Mouse (Mus musculus) CD4-positive helper T cell, adult 2 months (primary cell): ENCODE data around the gene Mark3.

Experiments
- DNase-seq: peaks from one replicate; pipeline ENCODE4 v3.0.0-alpha.2; 2012; ENCODE audit warnings: low read depth, missing footprints, low spot score

Mark3 gene

GRCm38 (mm10) chr12:111560286-111560685 lies 14.0 kb upstream of the Mark3 start:
- no peak for DNase-seq

DNA sequence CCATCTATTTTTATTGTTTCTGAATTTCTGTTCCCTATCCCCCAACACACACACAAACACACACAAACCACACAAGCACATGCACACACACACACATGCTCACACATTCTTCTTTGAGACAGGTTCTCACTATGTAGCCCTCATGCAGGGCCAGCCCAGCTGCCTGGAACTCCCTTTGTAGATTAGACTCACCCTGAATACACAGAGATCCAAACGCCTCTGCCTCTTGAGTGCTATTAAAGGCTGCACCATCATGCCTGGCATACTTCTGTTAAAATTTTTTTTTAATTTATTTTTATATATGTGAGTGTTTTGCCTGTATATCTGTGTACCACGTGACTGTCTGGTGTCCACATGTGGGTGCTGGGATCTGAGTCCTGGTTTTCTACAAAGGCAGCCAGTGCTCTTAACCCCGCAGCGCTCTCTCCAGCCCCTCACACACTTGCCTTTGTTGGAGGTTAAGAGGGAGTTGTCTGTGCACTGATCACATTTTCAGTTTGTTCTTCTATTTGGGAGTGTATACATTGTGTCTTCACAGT lies 12.0 kb upstream of the Mark3 start:
- no peak for DNase-seq

DNA sequence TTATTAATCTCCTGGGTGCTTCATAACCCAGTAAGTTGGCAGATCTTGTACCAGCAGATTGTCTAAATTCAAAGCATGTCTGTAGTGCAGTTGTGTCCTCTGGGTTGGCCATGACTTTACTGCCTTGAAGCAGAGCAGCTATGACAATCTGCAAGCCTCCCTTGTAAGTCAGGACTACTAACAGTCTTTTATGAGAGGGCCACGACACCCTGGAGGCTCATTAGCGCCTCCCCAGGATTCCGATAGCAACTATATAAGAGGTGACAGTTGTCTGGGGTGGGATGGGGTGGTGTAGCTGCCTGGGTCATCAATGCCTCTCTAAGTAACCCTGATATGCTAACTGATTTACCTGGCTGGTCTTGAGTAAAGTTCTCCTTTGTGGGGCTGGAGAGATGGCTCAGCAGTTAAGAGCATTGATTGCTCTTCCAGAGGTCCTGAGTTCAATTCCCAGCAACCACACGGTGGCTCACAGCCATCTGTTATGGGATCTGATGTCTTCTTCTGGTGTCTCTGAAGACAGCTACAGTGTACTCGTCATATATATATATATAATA lies 11.2 kb upstream of the Mark3 start:
- no peak for DNase-seq

DNA sequence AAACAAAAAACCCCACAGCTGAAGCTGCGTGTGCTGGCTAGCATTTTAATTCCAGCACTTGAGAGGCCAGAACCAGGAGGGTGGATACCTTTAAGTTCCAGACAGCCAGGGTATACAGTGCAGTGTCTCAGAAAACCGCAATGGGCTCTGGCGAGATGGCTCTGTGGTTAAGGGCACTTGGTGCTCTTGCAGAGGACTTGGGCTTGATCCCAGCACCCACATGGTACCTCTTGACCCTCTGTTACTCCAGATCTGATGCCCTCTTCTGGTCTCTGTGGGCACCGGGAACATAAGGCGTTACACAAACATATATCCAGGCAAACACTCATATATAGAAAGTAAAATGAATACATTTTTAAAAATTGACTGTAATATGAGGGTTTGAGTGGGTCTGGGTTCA lies 9.0 kb upstream of the Mark3 start:
- DNase-seq, result no peak

DNA sequence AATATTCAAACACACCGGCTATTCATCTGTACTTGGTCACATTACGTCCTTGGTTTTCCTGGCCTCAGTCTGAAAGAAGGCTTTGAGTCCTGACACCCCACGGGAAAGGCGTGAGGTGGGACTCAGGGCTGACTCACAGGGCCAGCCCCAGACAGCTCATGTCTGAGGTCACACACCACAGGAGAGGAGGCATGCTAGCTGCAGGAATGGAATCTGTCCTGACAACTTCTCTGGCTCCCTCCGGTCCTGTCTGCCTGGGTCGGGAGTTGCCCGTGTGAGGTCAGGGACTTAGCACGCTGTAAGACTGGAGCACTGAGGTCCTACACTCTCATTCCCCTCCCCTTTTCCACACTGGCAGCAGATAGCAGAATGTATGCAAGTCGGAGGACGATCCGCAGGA lies 5.5 kb upstream of the Mark3 start:
- DNase-seq, result no peak

DNA sequence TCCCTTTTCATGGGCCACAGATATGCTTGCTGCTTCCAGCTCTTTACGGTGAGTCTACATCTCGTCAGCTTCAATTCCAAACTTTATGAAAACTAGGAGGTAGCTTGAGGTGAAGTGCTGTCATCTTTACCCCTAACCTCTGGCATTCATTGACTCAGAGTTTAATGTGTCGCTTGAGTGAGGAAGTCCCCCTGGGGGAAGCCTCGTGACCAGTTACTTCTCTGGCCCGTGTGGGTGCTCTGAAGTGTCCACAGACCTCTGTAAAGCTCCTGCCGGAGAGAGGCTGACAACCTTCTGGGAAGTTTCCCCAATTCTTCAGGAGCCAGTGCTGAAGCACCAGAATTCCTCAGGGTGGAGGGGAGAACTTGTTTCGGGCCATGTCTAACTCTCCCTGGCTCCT lies 1.9 kb upstream of the Mark3 start:
- DNase-seq, result no peak

GRCm38 (mm10) chr12:111573315-111573714 lies 1.0 kb upstream of the Mark3 start:
- DNase-seq, result no peak

DNA sequence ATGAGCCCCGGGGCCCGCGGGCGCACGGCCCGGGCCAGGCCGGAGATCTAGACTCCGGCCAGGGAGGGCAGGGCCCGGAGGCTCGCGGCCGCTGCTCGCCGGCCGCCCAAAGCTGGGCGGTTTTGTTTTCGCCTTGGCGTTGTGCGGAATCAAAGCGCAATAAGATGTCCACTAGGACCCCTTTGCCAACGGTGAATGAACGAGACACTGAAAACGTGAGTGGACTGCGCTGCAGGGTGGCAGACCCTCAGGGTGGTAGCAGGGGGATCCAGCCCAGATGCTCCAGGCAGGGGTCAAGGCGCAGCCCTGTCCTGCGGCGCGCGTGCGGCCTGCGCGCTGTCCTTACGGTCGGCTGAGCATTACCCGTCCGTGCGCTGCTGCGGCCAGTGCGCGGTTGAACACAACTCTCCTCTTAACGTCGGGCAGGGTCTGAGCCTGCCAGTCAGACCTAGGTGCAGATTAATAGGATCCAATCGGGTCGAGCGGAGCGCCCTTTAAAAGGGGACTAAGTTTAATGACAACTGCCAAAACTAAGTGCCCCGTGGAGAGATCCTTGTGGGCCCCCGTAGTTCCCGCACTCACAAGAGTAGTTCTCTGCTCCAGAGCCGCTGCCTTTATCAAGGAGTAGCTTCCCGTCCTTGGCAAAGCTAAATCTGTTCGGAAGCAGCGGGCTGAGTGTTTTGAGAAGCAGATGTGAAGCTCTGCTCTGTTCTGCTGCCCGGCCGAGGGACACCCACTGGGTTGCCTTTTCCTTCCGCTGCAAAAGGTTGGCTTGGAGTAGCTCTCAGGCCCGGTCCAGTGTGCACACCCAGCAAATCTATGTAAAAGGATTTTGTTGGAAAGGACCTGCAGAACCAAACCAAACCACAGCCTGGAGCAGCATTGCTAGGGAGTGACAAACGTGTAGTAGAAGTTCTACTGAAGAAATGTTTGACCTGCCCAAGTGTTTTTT lies 840 bp downstream of the Mark3 start:
- DNase-seq, result peak; percentile 34

- no peak for DNase-seq
Measured at GRCm38 (mm10) chr12:111583058-111583457, 8.7 kb downstream of the Mark3 start.

DNA sequence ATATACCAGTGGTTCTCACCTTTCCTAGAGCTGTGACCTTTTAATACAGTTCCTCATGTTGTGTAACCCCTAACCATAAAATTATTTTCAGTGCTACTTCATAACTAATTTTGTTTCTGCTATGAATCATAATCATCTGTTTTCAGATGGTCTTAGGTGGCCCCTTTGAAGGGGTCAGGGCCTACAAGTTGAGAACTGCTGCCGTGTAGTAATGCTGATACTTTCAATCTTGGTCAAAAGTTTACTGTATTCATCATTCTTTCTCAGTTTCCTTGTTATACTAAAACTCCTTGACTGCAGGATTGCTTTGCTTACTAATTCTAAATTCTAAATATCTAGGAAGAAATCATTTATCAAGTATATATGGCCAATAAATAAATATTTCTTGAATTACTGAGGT lies 10.1 kb downstream of the Mark3 start:
- DNase-seq, result no peak

- no peak for DNase-seq
Measured at GRCm38 (mm10) chr12:111587252-111587651, 12.9 kb downstream of the Mark3 start.

GRCm38 (mm10) chr12:111592407-111593021 lies 18.2 kb downstream of the Mark3 start:
- peak; percentile 16 for DNase-seq

DNA sequence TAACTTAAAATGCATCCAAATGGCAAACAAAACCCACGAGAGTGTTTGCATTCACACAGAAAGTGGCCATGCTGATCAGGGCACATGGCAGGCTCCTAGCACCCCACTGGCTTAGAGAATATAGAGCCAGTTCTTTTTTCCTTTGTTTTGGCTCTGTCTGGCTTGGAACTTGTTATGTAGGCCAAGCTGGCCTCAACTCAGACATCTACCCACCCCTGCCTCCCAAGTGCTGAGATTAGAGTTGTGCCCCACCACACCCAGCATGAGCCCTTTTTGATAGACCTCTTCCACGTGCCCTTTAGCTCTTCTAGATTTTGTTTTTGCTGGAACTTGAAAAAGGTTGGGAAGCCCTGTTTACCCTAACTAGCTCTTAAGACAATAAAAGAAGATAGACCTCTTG lies 19.5 kb downstream of the Mark3 start:
- no peak for DNase-seq

DNA sequence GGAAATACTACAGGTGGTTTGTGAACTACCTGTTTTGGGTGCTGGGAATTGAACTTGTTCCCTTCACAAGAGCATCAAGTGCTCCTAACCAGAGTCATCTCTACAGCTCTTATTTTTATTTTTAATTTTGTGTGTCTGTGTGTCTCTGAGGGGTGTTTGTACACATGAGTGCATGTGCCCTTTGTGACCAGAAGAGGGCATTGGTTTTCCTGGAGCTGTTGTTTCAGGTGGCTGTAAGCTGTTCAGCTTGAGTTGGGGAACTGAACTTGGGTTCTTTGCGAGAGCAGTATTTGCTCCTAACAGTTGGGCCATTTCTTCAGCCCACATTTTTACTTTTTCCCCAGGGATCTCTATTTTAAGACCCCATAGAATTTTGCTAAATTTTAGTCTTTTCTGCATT lies 23.0 kb downstream of the Mark3 start:
- no peak for DNase-seq

- DNase-seq, result no peak
Measured at GRCm38 (mm10) chr12:111598902-111599301, 24.6 kb downstream of the Mark3 start.

DNA sequence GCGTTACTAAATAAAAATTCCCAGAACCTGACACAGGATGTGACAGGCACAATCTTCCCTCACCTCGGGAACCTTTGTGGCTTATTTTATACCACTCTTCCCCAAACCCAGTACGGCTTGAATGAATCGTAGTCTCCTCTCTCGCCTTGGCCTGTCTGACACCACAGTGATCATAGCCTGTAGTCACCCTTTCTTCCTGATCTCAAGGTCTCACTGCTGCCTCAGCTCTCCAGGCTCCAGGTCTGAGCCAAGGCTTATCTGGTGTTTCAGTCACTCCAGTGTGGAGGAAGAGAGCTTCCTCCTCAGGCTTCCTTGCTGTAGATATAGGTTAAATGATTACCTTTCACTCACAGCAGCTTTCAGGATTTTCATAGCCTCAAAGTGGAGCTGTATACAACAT lies 25.3 kb downstream of the Mark3 start:
- DNase-seq, result no peak

DNA sequence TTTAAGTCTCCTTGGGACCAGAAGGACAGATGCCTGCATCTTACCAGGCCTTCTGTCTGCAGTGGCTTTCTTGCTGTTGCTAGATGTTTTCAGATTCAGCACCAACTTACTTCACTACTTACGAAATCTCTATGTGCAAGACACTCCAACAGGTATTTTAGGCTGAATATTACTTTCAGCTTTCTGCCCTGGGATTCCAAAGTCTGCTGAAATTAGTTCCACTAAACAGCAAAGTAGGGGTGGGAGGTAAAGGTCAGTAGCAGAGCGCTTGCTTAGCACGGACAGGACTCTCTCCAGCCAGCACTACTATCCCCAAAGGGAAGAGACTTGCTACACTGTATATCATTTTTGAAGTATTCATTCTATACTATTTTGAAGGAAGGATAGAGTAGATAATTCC lies 29.5 kb downstream of the Mark3 start:
- DNase-seq, result no peak

- DNase-seq, result no peak
Measured at GRCm38 (mm10) chr12:111605619-111606018, 31.3 kb downstream of the Mark3 start.

GRCm38 (mm10) chr12:111608015-111608414 lies 33.7 kb downstream of the Mark3 start:
- no peak for DNase-seq

GRCm38 (mm10) chr12:111614475-111615141 lies 40.3 kb downstream of the Mark3 start:
- no peak for DNase-seq

- no peak for DNase-seq
Measured at GRCm38 (mm10) chr12:111618266-111618665, 43.9 kb downstream of the Mark3 start.

GRCm38 (mm10) chr12:111648061-111648645 lies 73.8 kb downstream of the Mark3 start:
- DNase-seq, result peak; percentile 51
